Mouse (Mus musculus): ENCODE measurements at regions not wholly inside any gene's neighbourhood (a gene's known extent, or its start where the extent isn't known, plus 50 kb on each side); places are given as distances from the start of the nearest gene placed in this dataset.

DNA sequence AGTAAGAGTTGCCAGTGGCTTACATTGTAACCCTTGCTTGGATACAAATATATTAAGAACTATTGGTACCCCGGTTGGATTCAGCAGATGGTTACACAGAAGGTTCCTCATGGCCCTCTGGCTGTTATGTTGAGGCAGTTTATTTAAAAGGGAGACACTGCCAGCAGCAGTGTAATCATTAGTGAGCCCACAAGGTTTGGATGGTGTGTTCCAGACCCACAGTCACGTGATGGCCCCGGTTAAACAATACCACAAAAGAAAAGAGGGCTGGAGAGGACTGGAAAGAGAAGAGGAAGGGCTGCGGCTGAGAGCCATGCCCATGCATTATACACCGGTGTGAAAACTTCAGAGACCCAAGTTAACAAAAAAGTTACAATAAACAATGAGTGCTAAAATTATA, 392.4 kb upstream of the Pmfbp1 start:
- DNase-seq (ENCODE audit: low read depth, low spot score) = no peak
- H3K36me3 ChIP-seq (ENCODE audit: control insufficient read depth, insufficient read depth, low read length, poor library complexity, severe bottlenecking) = no peaks in the 10 kb centered on the region
- no peaks in the 10 kb centered on the region for H3K27me3 ChIP-seq (ENCODE audit: control insufficient read depth, insufficient read depth, low read length, poor library complexity, severe bottlenecking)

DNA sequence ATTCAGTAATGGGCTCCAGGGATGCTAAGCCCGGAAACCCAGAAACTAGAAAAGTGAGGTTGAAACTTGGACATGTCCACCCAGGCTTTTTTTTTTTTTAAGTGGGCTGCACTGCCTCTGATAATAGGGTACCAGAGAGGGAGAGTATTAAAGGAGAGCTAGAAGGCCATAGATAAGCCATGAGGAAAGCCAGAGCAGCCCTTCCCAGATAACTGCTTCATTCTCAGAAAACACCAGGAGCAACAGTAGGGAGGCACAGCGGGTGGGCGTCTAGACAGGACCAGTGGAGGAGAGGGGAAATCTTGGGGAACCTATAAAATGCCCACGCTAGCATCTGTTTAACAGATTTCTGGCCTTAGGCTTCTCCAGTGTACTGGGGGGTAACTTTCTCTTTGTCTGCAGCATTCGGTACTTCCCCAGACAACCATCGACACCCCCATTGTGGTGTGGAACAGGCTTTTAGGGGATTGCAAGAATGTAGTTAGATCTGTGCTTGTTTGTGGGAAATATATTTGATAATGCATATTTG, 389.0 kb upstream of the Pmfbp1 start:
- no peak for DNase-seq (ENCODE audit: low read depth, low spot score)
- Histone ChIP-seq H3K27me3 (ENCODE audit: control insufficient read depth, insufficient read depth, low read length, poor library complexity, severe bottlenecking) (no peaks in the 10 kb centered on the region), H3K36me3 (ENCODE audit: control insufficient read depth, insufficient read depth, low read length, poor library complexity, severe bottlenecking) (no peaks in the 10 kb centered on the region)

DNA sequence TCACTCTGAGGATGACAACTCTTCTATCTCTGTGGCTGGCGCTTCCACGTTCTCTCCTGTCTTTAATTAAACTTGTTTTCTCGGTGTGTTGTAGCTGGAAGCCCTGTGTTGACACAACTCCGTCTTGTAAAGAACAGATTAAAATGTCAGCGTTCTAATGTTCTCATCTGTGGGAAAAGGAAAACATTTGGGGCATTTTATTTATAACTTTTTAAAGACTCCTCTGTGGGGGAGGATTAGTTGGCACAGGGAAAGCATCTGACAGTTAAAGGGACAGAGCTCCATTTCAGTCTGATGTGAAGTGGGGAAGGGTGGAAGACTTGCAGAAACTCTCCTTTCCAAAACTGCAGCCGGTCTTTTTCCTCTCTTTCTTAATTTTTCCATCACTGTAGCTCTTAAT, 388.1 kb upstream of the Pmfbp1 start:
- DNase-seq (ENCODE audit: low read depth, low spot score) = no peak
- Histone ChIP-seq H3K27me3 (ENCODE audit: control insufficient read depth, insufficient read depth, low read length, poor library complexity, severe bottlenecking) (no peaks in the 10 kb centered on the region), H3K36me3 (ENCODE audit: control insufficient read depth, insufficient read depth, low read length, poor library complexity, severe bottlenecking) (no peaks in the 10 kb centered on the region)

DNA sequence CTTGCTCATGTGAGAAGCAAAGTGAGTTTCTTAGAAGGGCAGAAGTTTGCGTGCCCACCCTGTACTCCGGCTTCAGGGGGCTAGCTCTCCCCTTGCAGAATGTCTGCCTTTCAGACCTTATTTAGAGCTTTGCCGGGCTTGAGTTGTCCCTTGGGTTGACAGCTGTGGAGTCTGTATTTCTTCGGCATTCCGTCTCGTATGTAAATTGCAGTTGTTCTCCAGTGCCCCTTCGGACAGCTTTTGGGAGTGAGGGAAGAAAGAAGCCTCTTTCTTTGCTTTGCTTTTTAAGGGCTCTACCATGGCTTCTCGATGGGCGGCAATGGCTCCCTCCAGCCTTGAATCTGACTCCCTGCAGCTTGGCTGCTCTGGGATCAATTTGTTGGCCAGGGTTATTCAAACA, 386.9 kb upstream of the Pmfbp1 start:
- Histone ChIP-seq H3K36me3 (ENCODE audit: control insufficient read depth, insufficient read depth, low read length, poor library complexity, severe bottlenecking) (no peaks in the 10 kb centered on the region), H3K27me3 (ENCODE audit: control insufficient read depth, insufficient read depth, low read length, poor library complexity, severe bottlenecking) (no peaks in the 10 kb centered on the region)
- no peak for DNase-seq (ENCODE audit: low read depth, low spot score)

DNA sequence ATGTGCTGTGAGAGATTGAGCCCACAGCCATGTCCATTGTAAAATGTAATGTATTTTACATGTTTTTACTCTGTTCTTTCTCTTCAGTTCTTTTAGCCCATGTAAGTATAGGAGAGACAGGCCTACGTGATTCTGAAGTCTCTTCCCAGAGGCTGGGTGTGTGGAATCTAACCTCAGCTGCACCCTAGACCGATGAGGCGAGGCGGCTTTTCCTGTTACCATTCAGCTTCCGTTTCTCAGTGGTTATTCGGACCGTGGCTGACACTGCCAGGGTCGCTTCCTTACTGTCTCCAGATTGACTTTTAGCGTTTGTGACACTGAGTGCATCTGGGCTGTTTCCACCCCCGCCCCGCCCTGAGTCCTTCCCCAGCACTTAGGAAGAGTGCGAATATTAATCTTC, 386.1 kb upstream of the Pmfbp1 start:
- H3K36me3 ChIP-seq (ENCODE audit: control insufficient read depth, insufficient read depth, low read length, poor library complexity, severe bottlenecking) = no peaks in the 10 kb centered on the region
- no peak for DNase-seq (ENCODE audit: low read depth, low spot score)
- H3K27me3 ChIP-seq (ENCODE audit: control insufficient read depth, insufficient read depth, low read length, poor library complexity, severe bottlenecking) = no peaks in the 10 kb centered on the region

DNA sequence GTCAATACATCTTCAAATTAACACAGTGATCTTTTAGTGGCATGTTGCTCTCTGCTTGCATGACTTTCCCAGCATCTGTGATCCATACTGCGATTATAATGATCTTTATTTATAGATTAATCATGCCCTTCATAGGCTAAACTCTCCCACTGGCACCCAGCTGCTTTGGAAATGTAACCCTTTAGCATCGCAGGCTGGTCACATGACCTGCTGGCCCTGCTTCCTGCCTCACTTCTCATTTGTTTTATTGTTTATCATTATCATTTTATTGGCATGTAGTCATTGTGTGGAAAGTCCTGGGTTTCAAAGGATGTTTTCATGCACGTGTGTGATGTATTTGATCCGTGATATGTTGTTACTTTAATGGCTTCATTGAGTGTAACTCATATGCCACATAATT, 384.4 kb upstream of the Pmfbp1 start:
- no peaks in the 10 kb centered on the region for H3K36me3 ChIP-seq (ENCODE audit: control insufficient read depth, insufficient read depth, low read length, poor library complexity, severe bottlenecking)
- no peak for DNase-seq (ENCODE audit: low read depth, low spot score)
- H3K27me3 ChIP-seq (ENCODE audit: control insufficient read depth, insufficient read depth, low read length, poor library complexity, severe bottlenecking) = no peaks in the 10 kb centered on the region

DNA sequence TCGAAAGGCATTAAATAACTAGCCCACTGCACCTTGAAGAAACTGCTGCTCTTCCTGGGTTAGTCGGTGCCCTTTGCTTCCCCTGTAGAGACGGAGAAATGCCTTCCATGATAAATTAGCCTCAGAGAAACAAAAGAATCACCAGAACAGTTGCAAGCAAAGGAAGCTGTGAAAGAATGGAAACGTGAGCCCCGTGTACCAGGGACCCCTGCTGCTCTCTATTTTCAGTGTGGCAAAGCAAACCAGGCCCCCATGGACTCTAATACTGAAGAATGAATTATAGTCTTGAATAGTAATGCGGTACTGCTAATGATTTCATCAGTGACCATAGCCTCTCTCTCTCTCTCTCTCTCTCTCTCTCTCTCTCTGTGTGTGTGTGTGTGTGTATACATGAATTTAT, 372.1 kb upstream of the Pmfbp1 start:
- Histone ChIP-seq H3K27me3 (ENCODE audit: control insufficient read depth, insufficient read depth, low read length, poor library complexity, severe bottlenecking) (no peaks in the 10 kb centered on the region), H3K36me3 (ENCODE audit: control insufficient read depth, insufficient read depth, low read length, poor library complexity, severe bottlenecking) (no peaks in the 10 kb centered on the region)
- no peak for DNase-seq (ENCODE audit: low read depth, low spot score)

DNA sequence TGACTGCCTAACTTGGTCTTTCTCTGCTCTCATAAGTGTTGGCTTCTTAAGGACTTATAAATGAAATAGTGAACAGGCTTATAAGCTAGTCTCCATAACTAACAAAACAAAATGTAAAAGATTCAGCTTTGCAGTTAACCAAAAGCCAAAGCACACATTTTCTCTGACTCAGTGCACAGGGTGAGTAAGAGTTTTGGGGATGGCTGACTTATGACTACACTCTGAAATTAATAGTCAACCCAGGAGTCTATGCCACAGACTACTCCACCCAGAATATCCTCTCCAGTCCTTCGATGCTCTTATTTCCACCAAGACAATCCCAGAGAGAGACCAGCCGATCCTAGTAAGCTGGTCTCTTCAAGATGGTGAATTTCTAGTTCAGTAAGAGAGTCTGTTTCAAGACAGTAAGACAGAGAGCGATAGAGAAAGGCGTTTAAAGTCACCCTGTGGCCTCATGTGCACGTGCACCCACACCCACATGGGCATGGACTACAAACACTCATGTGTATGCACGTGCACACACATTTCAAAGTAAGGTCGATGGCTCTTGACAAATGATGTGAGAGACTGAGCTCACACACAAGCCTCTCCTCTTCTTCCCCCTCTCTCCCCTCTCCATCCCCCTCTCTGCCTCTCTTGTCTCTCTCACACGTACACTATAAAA, 351.2 kb upstream of the Pmfbp1 start:
- H3K36me3 ChIP-seq (ENCODE audit: control insufficient read depth, insufficient read depth, low read length, poor library complexity, severe bottlenecking) = no peaks in the 10 kb centered on the region
- no peak for DNase-seq (ENCODE audit: low read depth, low spot score)
- no peaks in the 10 kb centered on the region for H3K27me3 ChIP-seq (ENCODE audit: control insufficient read depth, insufficient read depth, low read length, poor library complexity, severe bottlenecking)

DNA sequence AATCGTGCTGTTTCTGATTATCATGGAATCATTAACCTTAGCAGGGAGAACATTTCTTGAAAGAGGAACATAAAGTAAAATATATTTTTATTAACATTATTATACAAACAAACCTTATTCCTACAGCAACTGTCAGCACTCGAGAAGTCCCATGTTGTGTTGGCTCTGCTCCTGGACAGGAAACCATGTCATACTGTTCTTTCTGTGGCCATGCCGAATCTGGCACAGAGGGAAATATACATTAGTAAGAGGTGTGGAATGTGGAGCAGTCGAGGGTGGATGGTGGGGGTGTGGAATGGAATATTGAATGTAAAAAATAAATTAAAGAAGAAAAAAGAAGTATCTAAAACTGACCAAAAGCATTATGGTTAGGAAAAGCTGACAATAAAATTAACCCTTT, 342.1 kb upstream of the Pmfbp1 start:
- no peaks in the 10 kb centered on the region for H3K36me3 ChIP-seq (ENCODE audit: control insufficient read depth, insufficient read depth, low read length, poor library complexity, severe bottlenecking)
- no peak for DNase-seq (ENCODE audit: low read depth, low spot score)
- H3K27me3 ChIP-seq (ENCODE audit: control insufficient read depth, insufficient read depth, low read length, poor library complexity, severe bottlenecking) = no peaks in the 10 kb centered on the region

DNA sequence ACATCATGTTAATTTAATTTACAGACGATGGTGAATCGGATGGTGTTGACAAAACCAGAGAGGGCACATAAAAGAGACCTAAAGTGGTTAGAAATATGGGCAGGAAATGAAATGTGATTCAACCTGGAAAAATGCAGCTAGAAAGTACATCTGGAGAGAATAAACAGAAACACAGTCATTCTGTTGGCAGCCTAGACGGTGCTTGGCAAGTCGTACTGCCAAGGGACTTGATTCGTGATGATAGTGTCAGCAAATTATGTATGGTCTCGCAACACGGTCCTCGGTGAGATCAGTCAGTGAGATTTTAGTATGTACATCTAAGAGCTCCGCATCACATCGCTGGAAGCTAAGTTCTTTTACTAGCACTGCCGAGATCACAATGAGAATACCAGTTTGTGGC, 338.3 kb upstream of the Pmfbp1 start:
- no peaks in the 10 kb centered on the region for H3K36me3 ChIP-seq (ENCODE audit: control insufficient read depth, insufficient read depth, low read length, poor library complexity, severe bottlenecking)
- DNase-seq (ENCODE audit: low read depth, low spot score) = no peak
- no peaks in the 10 kb centered on the region for H3K27me3 ChIP-seq (ENCODE audit: control insufficient read depth, insufficient read depth, low read length, poor library complexity, severe bottlenecking)

DNA sequence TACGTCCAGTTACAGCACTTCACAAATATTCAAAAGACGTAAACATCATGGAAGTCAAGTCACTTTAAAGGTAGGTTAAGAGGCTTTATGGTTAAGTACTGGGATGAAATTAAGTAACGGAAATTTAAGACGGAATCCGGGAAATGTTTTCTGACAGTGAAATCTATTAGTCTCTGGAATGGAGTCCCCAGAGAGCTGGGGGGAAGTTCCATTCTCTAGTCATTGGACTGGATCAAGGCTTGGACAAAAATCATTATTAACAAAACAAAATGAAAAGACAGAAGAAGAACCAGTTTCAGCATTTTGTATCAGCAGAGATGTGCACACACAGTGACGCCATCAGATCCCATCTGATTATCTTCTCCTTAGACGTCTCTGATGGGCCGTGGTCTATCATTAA, 337.8 kb upstream of the Pmfbp1 start:
- DNase-seq (ENCODE audit: low read depth, low spot score) = no peak
- Histone ChIP-seq H3K27me3 (ENCODE audit: control insufficient read depth, insufficient read depth, low read length, poor library complexity, severe bottlenecking) (no peaks in the 10 kb centered on the region), H3K36me3 (ENCODE audit: control insufficient read depth, insufficient read depth, low read length, poor library complexity, severe bottlenecking) (no peaks in the 10 kb centered on the region)

DNA sequence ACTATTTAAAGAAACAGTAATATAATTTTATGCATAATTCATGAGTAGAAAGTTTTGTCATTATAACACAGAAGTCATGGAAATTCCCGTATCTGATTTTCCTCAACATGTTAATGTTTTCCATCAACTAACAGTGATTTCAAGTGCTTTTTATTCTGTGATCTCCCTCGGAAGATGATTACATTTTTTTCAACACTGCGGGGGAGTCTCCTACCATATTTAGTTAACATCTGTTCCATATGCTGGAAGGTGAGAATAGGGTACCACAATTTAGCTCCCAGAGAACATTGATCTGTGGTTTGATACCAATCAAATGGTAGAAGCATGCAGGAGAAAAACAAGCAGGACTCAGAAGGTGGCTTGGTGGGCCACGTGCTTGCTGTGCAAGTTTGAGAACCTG, 321.1 kb upstream of the Pmfbp1 start:
- Histone ChIP-seq H3K36me3 (ENCODE audit: control insufficient read depth, insufficient read depth, low read length, poor library complexity, severe bottlenecking) (no peaks in the 10 kb centered on the region), H3K27me3 (ENCODE audit: control insufficient read depth, insufficient read depth, low read length, poor library complexity, severe bottlenecking) (no peaks in the 10 kb centered on the region)
- no peak for DNase-seq (ENCODE audit: low read depth, low spot score)

DNA sequence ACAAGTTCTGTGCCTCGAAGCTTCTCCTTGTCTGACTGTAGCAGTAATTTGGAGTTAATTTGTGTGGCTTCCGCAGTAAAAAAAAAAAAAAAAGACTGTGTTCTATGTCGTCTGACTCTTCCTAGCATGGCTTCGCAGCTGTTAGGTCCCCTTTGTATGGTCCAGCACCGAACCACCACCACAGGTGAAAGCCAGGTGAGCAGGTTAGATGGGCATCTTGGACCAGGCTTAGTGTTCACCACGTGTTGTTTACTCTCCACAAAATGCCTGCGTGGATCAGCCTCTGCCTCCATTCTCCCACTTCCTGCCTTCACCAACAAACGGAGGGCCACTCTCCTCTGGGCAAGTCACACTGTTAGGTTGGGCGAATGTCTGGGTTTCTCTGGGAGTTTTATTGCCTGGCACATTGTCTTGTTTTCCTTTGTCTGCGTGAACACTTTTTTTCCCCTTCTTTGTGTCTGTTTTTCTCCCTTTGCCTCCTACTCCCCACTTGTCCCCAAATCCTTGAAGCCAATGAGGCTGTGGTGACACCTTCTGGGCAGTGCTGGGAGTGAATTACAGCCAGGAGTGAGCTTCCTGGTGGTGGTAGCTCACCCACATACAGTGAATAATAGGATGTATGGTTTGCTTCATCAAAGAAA, 308.1 kb upstream of the Pmfbp1 start:
- DNase-seq (ENCODE audit: low read depth, low spot score) = no peak
- no peaks in the 10 kb centered on the region for H3K36me3 ChIP-seq (ENCODE audit: control insufficient read depth, insufficient read depth, low read length, poor library complexity, severe bottlenecking)
- no peaks in the 10 kb centered on the region for H3K27me3 ChIP-seq (ENCODE audit: control insufficient read depth, insufficient read depth, low read length, poor library complexity, severe bottlenecking)

DNA sequence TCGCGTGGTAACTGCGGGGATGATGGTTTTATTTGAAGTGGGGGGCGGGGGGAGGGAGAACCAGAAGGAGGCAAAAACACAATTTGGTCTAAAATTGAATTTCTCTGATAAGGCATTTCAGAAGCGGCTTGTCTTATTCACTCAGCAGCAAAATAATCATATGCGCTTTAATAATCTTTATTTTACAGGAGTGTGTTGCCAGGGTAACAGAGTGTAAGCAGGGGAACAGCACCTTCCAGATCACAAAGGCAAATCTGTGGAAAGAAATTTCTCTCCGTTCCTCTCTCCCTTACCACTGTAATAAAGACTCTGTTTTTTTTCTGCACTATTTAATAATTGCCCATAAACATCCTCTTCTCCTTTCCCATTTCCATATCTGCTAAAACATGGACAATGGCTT, 306.2 kb upstream of the Pmfbp1 start:
- no peaks in the 10 kb centered on the region for H3K36me3 ChIP-seq (ENCODE audit: control insufficient read depth, insufficient read depth, low read length, poor library complexity, severe bottlenecking)
- no peaks in the 10 kb centered on the region for H3K27me3 ChIP-seq (ENCODE audit: control insufficient read depth, insufficient read depth, low read length, poor library complexity, severe bottlenecking)
- DNase-seq (ENCODE audit: low read depth, low spot score) = no peak

DNA sequence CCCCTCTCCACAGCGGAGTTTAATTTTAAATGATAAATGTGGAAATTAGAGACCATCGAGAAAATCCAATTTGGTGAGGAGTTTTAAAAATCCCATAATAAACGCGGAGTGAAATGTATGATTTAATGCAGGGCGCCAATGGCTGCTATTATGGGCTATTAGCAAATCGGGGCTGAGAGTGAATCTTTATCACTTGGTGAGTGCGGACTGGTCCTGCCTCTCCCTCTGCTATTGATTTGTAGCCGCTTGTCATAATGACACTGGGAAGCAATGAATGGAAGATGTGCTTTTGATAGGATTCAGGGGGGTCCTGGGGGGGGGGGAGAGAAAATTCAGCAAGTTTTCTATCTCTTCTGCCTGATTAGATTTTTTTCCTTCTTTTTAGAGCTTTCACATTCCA, 279.6 kb upstream of the Pmfbp1 start:
- no peaks in the 10 kb centered on the region for H3K36me3 ChIP-seq (ENCODE audit: control insufficient read depth, insufficient read depth, low read length, poor library complexity, severe bottlenecking)
- no peak for DNase-seq (ENCODE audit: low read depth, low spot score)
- H3K27me3 ChIP-seq (ENCODE audit: control insufficient read depth, insufficient read depth, low read length, poor library complexity, severe bottlenecking) = no peaks in the 10 kb centered on the region

DNA sequence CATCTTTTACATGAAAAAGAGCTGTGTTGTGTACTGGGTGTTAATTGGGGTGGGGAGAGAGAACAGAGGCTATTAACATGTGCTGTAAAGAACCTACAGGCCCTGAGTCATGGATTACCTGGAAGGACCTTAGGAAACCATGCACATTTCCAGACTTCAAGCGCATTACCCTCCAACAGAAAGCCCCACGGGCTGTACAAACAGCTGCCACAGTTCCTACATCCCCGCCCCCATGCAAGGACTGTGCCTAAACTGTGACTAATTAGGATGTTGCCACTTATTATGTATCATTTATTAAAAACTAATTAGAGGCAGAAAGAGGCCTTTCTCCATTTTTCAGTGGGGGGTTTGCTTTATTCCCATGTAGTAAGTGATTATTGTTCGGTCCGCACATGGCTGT, 277.5 kb upstream of the Pmfbp1 start:
- Histone ChIP-seq H3K27me3 (ENCODE audit: control insufficient read depth, insufficient read depth, low read length, poor library complexity, severe bottlenecking) (no peaks in the 10 kb centered on the region), H3K36me3 (ENCODE audit: control insufficient read depth, insufficient read depth, low read length, poor library complexity, severe bottlenecking) (no peaks in the 10 kb centered on the region)
- DNase-seq (ENCODE audit: low read depth, low spot score) = no peak
